Mouse (Mus musculus) brain, embryonic 14.5 days (tissue): ENCODE measurements at regions not wholly inside any gene's neighbourhood (a gene's known extent, or its start where the extent isn't known, plus 50 kb on each side); places are given as distances from the start of the nearest gene placed in this dataset.

Source experiments
- DNase-seq: peaks from one replicate; pipeline ENCODE4 v3.0.0-alpha.2; 2011; ENCODE audit warnings: low read depth
- CTCF ChIP-seq: fragments of 200-500 bp; IDR thresholded peaks from 2 replicates; pipeline ENCODE4 v1.5.1; 2012; ENCODE audit warnings: inconsistent platforms, mild to moderate bottlenecking, moderate library complexity, borderline replicate concordance; ENCODE audit not compliant: insufficient read depth, insufficient read length; ENCODE audit errors: extremely low read depth
- POLR2A ChIP-seq: fragments of 200-500 bp; IDR thresholded peaks from 2 replicates; pipeline ENCODE4 v1.6.1; 2012; ENCODE audit warnings: mild to moderate bottlenecking, inconsistent platforms, borderline replicate concordance; ENCODE audit not compliant: poor library complexity, insufficient read depth, insufficient read length, severe bottlenecking; ENCODE audit errors: extremely low read depth

DNA sequence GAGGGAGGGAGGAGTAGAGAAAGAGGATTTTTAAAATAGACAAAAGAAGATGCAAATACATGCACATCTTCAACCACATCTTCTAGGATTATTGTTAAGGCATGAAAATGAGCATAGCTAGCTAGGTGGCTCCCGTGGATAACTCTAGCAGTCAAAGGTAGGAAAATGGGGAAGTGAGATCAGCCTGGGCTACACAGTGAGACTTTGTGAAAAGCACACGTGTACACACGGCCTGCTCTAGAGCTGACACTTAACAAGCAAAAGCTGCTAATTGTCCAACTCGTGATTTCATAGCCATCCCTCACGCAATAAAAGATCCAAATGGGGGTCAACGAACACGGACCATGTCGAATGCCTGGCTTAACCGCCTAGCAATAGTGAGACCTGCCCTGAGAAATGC, 642.0 kb upstream of the Sox9 start:
- DNase-seq: peak; percentile 55
- TF ChIP-seq CTCF: no peak
- no peak for TF ChIP-seq POLR2A

DNA sequence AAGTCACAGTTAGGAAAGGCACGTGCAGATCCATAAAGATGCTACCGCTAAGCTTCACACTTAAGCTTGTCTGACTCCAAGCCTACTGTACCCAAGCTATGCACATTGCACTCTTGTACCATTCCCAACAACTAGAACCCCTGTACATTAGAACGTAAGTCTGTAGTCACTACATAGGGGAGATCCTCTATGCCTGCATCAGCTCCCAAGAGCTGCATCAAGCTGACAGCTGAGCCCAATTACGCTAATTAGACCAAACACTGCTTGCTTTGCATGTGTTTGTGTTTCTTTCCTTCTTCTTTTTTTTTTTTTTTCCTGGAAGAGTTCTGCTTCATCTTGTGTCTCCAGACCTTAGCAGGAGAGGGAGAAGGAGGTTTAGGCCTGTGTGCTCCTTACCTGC, 641.5 kb upstream of the Sox9 start:
- peak; percentile 93 for DNase-seq
- TF ChIP-seq CTCF: no peak
- no peak for TF ChIP-seq POLR2A

DNA sequence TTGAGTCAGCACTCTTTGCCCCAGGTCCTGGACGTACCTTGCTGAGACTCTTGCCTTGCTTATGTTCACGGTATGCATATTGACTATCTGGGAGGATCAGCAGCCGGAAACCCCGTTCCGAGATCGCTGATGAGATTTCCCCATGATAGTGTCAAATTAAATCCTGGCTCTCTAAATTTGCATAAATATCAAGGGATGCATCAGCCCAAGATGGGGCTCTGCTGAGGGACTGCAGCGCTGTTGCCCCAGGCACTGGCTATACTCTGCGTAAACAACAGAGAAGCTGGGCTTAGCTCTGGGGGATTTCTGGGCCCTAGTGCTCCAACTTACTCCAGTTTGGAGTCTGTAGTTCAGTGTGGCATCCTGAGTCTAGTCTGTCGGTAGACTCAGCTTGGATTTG, 641.1 kb upstream of the Sox9 start:
- no peak for DNase-seq

DNA sequence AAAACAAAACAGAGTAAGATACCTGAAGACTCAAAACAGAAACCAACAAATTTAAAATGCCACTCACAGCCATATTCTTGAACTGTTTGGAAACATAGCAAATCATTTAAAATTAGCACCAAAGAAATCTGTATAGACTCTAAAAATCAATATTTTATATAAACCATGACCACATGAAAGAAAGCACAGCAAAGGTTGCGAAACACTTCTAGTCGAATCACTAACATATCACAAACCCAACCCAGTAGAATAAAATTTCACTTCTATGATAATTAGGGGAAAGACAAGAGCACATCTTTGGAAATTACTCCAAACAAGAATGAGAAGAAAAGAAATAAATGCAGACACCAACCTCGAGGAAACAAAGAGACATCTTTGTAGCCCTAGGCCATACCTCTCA, 630.0 kb upstream of the Sox9 start:
- DNase-seq: no peak
- no peak for TF ChIP-seq CTCF
- TF ChIP-seq POLR2A: no peak

More for the DNA sequence above, 641.1 kb upstream of the Sox9 start:
- no peak for TF ChIP-seq POLR2A
- no peak for TF ChIP-seq CTCF

DNA sequence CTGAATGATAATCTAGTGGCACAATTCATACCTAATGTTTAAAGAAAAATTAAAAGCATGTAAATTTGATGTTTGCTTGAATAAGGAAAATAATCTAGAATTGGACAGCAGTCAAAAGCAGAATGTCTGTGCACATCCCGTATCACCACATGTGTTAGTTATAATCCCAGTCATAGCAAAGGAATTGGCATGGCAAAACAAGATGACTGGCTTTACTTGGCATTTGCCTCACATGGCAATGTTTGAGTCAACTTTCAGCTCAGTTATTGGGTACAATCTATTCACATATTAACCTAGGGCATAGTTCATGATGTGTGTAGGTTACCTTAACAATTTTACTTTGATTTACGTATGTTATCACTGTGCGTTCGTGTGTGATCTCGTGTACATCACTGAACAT, 628.8 kb upstream of the Sox9 start:
- DNase-seq: no peak
- no peak for TF ChIP-seq POLR2A
- TF ChIP-seq CTCF: no peak

DNA sequence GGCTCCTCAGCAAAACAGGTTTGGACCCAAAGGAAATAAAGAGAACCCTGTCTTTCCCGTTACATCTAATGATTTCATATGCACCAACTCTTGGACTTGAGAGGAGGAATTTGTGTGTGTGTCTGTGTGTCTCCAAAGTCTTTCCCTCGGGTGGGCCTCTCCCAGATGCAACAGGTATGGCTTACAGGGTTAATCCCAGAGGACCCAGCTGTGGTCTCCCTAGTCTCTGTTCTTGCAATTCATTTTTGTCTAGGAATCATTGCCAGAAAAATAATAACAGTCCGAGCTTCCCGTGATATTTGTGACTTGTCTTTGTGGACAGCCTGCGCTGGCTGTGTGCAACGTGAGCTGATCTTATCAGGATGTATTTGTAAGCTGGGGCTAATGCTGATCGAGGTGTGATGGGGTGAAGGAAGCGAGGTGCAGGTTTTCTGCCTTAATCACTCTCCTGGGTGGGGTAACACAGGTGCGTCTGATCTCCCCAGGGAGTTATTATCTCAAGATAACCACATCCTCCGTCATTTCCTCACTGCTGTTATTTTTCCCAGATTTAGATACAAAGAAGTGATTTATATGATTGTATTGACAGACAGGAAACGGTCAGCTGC, 627.2 kb upstream of the Sox9 start:
- TF ChIP-seq CTCF: no peak
- no peak for TF ChIP-seq POLR2A
- peak; percentile 14 for DNase-seq

DNA sequence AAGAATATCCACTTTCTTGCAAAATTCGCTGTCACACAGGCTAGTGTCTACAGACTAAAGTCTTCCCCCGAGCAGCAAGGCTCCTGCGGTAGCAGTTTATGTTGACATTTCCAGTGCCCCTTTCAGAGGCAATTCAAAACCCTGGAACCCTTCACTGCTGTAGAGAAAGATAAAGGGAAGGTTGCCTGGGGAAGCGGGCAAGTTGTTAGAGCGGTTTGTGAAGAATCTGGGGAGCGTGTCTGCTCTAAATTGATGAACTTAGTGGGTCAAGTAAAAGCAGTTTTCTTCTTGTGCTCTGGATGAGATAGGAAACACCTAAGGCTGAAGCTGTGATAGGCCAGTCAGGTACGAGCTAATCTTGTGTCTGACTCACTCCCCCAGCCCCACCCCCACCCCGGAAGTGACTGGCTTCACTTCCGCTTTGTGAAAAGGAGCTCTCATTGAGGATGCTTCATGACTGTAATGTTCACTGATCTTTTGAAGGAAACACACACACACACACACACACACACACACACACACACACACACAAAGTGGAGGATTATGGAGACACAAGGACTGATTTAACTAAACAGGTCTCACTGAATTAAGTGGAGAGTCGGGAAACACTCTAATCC, 626.6 kb upstream of the Sox9 start:
- TF ChIP-seq CTCF (no peak), POLR2A (no peak)
- DNase-seq: peak; percentile 54

DNA sequence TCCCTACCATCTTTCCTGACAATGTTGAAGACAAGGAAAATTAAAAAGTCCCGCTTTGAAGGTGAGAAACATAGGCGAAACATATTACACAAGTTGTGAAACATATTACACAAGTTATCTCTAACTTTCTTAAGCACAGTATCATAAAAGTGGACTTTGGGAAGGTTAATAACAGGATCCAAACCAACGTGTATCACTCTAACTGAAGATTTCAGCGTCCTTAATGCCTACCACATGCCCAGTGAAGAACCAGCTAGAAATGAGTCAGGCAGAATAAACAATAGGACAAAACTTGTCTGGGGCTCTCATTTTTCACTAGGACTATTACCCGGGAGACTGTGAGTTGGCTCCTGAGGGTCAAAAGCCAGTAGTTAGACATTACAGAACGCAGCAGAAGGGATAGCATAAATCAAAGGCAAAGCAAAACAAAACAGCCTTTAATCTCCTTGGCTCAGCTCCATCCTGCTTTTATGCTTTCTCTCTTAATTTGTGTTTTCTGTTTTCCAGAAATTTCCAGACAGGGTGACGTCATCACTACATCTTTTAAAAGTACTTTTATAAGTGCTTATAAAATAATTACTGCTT, 618.3 kb upstream of the Sox9 start:
- DNase-seq: peak; percentile 27
- TF ChIP-seq POLR2A: no peak
- no peak for TF ChIP-seq CTCF

DNA sequence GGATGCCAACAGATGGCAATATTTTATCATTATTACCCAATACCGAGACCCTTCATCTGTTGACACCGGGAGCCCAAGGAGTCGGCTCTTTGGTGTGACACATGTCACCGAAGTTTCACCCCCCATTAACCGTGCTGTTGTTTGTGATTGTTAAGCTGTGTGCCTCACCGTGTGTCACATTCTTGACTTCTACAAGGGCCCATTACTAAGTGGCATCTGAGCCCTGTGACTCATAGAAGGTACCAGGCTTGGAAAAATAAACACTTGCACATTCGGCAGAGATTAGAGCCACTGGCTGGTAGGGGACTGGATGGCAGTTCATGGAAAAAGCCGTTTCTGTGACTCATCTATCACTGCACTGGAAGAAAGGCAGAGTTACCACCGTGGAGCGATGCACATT, 608.4 kb upstream of the Sox9 start:
- DNase-seq: no peak
- no peak for TF ChIP-seq POLR2A
- TF ChIP-seq CTCF: no peak

DNA sequence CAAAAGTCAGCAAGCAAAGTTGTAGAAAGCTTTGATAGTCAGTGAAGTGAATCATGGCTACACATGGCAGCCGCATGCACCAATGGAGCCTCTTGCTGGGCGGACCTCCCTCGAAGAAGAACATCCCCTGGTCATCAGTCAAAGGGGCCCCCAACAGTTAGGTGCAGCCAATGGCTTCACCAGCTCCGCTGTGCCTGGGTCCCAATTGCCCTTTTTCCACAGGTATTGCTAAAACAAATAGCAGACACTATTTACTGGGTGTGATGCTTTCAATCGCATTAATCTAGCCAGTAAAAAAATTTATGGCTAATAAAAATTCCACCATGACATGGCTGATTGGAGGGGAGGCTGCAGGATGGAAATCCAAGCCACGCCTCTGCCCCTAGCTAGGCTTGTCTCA, 606.7 kb upstream of the Sox9 start:
- TF ChIP-seq POLR2A: no peak
- TF ChIP-seq CTCF: no peak
- no peak for DNase-seq

DNA sequence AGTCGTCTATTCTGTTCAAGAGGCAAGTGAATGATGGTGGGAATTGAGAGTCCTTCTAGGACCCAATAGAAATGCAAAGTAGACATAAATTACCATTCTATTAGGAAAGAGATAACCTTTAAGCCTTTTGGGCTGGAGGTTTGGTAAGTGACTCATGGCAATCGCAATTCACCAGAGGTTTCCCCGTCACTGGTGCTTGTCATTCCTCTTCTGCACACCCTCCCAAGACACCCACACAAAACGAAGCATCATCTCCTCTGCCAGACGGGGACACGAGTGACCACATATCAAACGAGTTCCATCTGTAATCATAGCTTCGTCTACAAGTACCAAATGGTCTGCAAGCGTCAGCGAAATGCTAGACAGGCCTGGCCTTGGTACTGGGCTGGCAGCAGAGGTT, 601.4 kb upstream of the Sox9 start:
- DNase-seq: no peak
- TF ChIP-seq POLR2A: no peak
- TF ChIP-seq CTCF: no peak
